Mouse (Mus musculus) bone marrow, adult 2 months (tissue): ENCODE data around the gene Gdpd5.

Experiments
- CTCF ChIP-seq: fragments of 200-500 bp; IDR thresholded peaks from 2 replicates; pipeline ENCODE4 v1.5.1; 2011; ENCODE audit warnings: low read length, control low read depth; ENCODE audit not compliant: control insufficient read depth, insufficient read depth
- POLR2A ChIP-seq: fragments of 200-500 bp; IDR thresholded peaks from 2 replicates; pipeline ENCODE4 v1.6.1; 2011; ENCODE audit warnings: low read depth, mild to moderate bottlenecking, control low read depth, low read length, borderline replicate concordance; ENCODE audit not compliant: control insufficient read depth

- TF ChIP-seq CTCF, result no peak
- TF ChIP-seq POLR2A, result no peak
Observed at GRCm38 (mm10) chr7:99449751-99450150, 68.5 kb downstream of the Gdpd5 start.
